Mouse (Mus musculus) heart, embryonic 16.5 days (tissue): ENCODE data around the gene Pdxp. TPM values are rescaled to one million over a fixed set of nuclear protein-coding genes. Genes with fewer than 3 reads are reported as not detected.

ENCODE experiments used
- ATAC-seq: fragments of 200-750 bp; cut with Nextera tagmentation; replicated peaks from 2 replicates; pipeline ENCODE4 v1.8.0; 2017; ENCODE audit warnings: moderate number of reproducible peaks; ENCODE audit not compliant: insufficient read depth, low FRiP score; ENCODE audit errors: extremely low read depth
- H3K27ac ChIP-seq: fragments of 300-500 bp; sonication (generic); 2 replicates; pipeline ENCODE4 v1.5.1; 2014; ENCODE audit warnings: mild to moderate bottlenecking, low read length, control low read depth, moderate library complexity
- H3K27me3 ChIP-seq: fragments of 300-500 bp; sonication (generic); 2 replicates; pipeline ENCODE4 v1.6.1; 2014; ENCODE audit warnings: low read length, mixed read lengths; ENCODE audit not compliant: control insufficient read depth, insufficient read depth
- H3K36me3 ChIP-seq: fragments of 300-500 bp; sonication (generic); 2 replicates; pipeline ENCODE4 v1.6.1; 2014; ENCODE audit not compliant: control insufficient read depth, insufficient read depth
- H3K4me1 ChIP-seq: fragments of 300-500 bp; sonication (generic); 2 replicates; pipeline ENCODE4 v1.6.1; 2014; ENCODE audit warnings: low read length, mixed read lengths; ENCODE audit not compliant: control insufficient read depth, insufficient read depth
- H3K4me2 ChIP-seq: fragments of 300-500 bp; sonication (generic); 2 replicates; pipeline ENCODE4 v1.6.1; 2014; ENCODE audit warnings: low read depth, mild to moderate bottlenecking, control low read depth, low read length
- H3K4me3 ChIP-seq: fragments of 300-500 bp; sonication (generic); 2 replicates; pipeline ENCODE4 v1.5.1; 2014; ENCODE audit warnings: mild to moderate bottlenecking, control low read depth, low read length
- H3K9ac ChIP-seq: fragments of 300-500 bp; sonication (generic); 2 replicates; pipeline ENCODE4 v1.6.1; 2014; ENCODE audit warnings: low read length, control low read depth
- H3K9me3 ChIP-seq: fragments of 300-500 bp; sonication (generic); replicated peaks from 2 replicates; pipeline ENCODE4 v1.6.1; 2016; ENCODE audit warnings: low read length; ENCODE audit not compliant: control insufficient read depth
- WGBS: fragments of 180-500 bp; shearing (Covaris S2); extraction: QIAGEN DNeasy Blood & Tissue Kit; methylation state at CpG from one replicate; pipeline ENCODE4 v1.1.7; 2014; 5-methylcytosine and 5-hydroxymethylcytosine counted together
- polyA plus RNA-seq: library from polyadenylated mRNA; unstranded; fragments of >200 nt; fragmentation: Nextera tagmentation; extraction: Ambion mirVana; gene quantifications from 2 replicates; pipeline ENCODE4 v1.2.1, GENCODE M21; 2015

Pdxp gene
- polyA plus RNA-seq, 1 experiment from 2014 or later = 16.9 TPM

GRCm38 (mm10) chr15:78928539-78928938 is 14.8 kb downstream of the Pdxp start:
- WGBS = 53% methylated on average over 8 of the region's 8 CpGs
- Histone ChIP-seq H3K9me3 (no peaks in the 10 kb centered on the region), H3K4me1 (peaks cover 34% of the 10 kb centered on the region), H3K4me3 (peak overlapping the region; percentile 46), H3K4me2 (peak overlapping the region; percentile 96), H3K9ac (peak overlapping the region; percentile 2), H3K27ac (peak overlapping the region; percentile 58; the same call in 1 of the 2 replicates), H3K36me3 (peaks cover 8% of the 10 kb centered on the region; the same call in 1 of the 2 replicates), H3K27me3 (no peaks in the 10 kb centered on the region)
- ATAC-seq = no peak

GRCm38 (mm10) chr15:78930192-78930706 is 16.5 kb downstream of the Pdxp start:
- Histone ChIP-seq H3K9me3 (no peaks in the 10 kb centered on the region), H3K4me3 (no peak overlapping the region)

GRCm38 (mm10) chr15:78930801-78931426 is 17.2 kb downstream of the Pdxp start:
- H3K4me1 ChIP-seq = peaks cover 35% of the 10 kb centered on the region
- H3K36me3 ChIP-seq = peaks cover 8% of the 10 kb centered on the region; the same call in 1 of the 2 replicates
- no peak overlapping the region for H3K4me3 ChIP-seq
- WGBS = 74% methylated on average over 7 of the region's 7 CpGs
- no peak for ATAC-seq
- no peaks in the 10 kb centered on the region for H3K27me3 ChIP-seq
- H3K4me2 ChIP-seq = no peak overlapping the region
- no peak overlapping the region for H3K27ac ChIP-seq
- H3K9me3 ChIP-seq = no peaks in the 10 kb centered on the region
- no peak overlapping the region for H3K9ac ChIP-seq

More at GRCm38 (mm10) chr15:78930192-78930706, 16.5 kb downstream of the Pdxp start:
- 87% methylated on average over 6 of the region's 6 CpGs for WGBS
- Histone ChIP-seq H3K27me3 (no peaks in the 10 kb centered on the region), H3K9ac (no peak overlapping the region), H3K4me2 (no peak overlapping the region), H3K4me1 (peaks cover 36% of the 10 kb centered on the region), H3K36me3 (peaks cover 8% of the 10 kb centered on the region; the same call in 1 of the 2 replicates), H3K27ac (no peak overlapping the region)
- no peak for ATAC-seq

- H3K4me1 ChIP-seq = peaks cover 29% of the 10 kb centered on the region
- no peak overlapping the region for H3K9ac ChIP-seq
- H3K9me3 ChIP-seq = no peaks in the 10 kb centered on the region
- H3K36me3 ChIP-seq = peaks cover 8% of the 10 kb centered on the region; the same call in 1 of the 2 replicates
- no peak for ATAC-seq
- no peak overlapping the region for H3K27ac ChIP-seq
- 15% methylated on average over 3 of the region's 3 CpGs for WGBS
- H3K27me3 ChIP-seq = no peaks in the 10 kb centered on the region
- no peak overlapping the region for H3K4me3 ChIP-seq
- no peak overlapping the region for H3K4me2 ChIP-seq
Observed at GRCm38 (mm10) chr15:78931577-78931976, 17.9 kb downstream of the Pdxp start.

GRCm38 (mm10) chr15:78934784-78935320 is 21.1 kb downstream of the Pdxp start, which contains the start of gene Nol12:
Gene Nol12, plus strand, starts transcription at chr15:78934933.
- Histone ChIP-seq H3K27me3 (no peaks in the 10 kb centered on the region), H3K9ac (peak within 1 kb of the TSS; percentile 77), H3K36me3 (peaks cover 19% of the 10 kb centered on the region), H3K27ac (peak within 1 kb of the TSS; percentile 48), H3K4me3 (peak within 1 kb of the TSS; percentile 64), H3K4me2 (peak within 1 kb of the TSS; percentile 74), H3K4me1 (peaks cover 16% of the 10 kb centered on the region), H3K9me3 (no peaks in the 10 kb centered on the region)
- WGBS = under 1% methylated on average over 42 of the region's 42 CpGs
- peak; percentile 81 for ATAC-seq

- no peak overlapping the region for H3K4me2 ChIP-seq
- no peak overlapping the region for H3K9ac ChIP-seq
- no peaks in the 10 kb centered on the region for H3K27me3 ChIP-seq
- 85% methylated on average over 12 of the region's 12 CpGs for WGBS
- H3K9me3 ChIP-seq = no peaks in the 10 kb centered on the region
- H3K4me3 ChIP-seq = no peak overlapping the region
- peaks cover 15% of the 10 kb centered on the region for H3K4me1 ChIP-seq
- no peak for ATAC-seq
- no peak overlapping the region for H3K27ac ChIP-seq
- peaks cover 23% of the 10 kb centered on the region for H3K36me3 ChIP-seq
Observed at GRCm38 (mm10) chr15:78936403-78936802, 22.7 kb downstream of the Pdxp start.

- Histone ChIP-seq H3K9me3 (no peaks in the 10 kb centered on the region), H3K4me1 (peaks cover 11% of the 10 kb centered on the region), H3K36me3 (peaks cover 25% of the 10 kb centered on the region), H3K4me3 (no peak overlapping the region), H3K27ac (no peak overlapping the region), H3K27me3 (no peaks in the 10 kb centered on the region), H3K9ac (no peak overlapping the region), H3K4me2 (no peak overlapping the region)
- ATAC-seq = no peak
- WGBS = 85% methylated on average over 10 of the region's 10 CpGs
Observed at GRCm38 (mm10) chr15:78937311-78937710, 23.6 kb downstream of the Pdxp start.

- 76% methylated on average over 2 of the region's 2 CpGs for WGBS
- H3K4me3 ChIP-seq = no peak overlapping the region
- no peak overlapping the region for H3K27ac ChIP-seq
- no peak overlapping the region for H3K4me2 ChIP-seq
- no peaks in the 10 kb centered on the region for H3K9me3 ChIP-seq
- ATAC-seq = no peak
- peaks cover 15% of the 10 kb centered on the region for H3K4me1 ChIP-seq
- H3K9ac ChIP-seq = no peak overlapping the region
- peaks cover 25% of the 10 kb centered on the region for H3K36me3 ChIP-seq
- no peaks in the 10 kb centered on the region for H3K27me3 ChIP-seq
Observed at GRCm38 (mm10) chr15:78937963-78938362, 24.2 kb downstream of the Pdxp start.

- peaks cover 25% of the 10 kb centered on the region for H3K36me3 ChIP-seq
Observed at GRCm38 (mm10) chr15:78940325-78940724, 26.6 kb downstream of the Pdxp start.

More at GRCm38 (mm10) chr15:78940325-78940724, 26.6 kb downstream of the Pdxp start:
- Histone ChIP-seq H3K4me3 (no peak overlapping the region), H3K9ac (no peak overlapping the region), H3K9me3 (no peaks in the 10 kb centered on the region), H3K27me3 (no peaks in the 10 kb centered on the region), H3K4me2 (no peak overlapping the region), H3K27ac (no peak overlapping the region), H3K4me1 (peaks cover 12% of the 10 kb centered on the region)
- no peak for ATAC-seq
- 89% methylated on average over 13 of the region's 13 CpGs for WGBS
